In the genomic region with DNA sequence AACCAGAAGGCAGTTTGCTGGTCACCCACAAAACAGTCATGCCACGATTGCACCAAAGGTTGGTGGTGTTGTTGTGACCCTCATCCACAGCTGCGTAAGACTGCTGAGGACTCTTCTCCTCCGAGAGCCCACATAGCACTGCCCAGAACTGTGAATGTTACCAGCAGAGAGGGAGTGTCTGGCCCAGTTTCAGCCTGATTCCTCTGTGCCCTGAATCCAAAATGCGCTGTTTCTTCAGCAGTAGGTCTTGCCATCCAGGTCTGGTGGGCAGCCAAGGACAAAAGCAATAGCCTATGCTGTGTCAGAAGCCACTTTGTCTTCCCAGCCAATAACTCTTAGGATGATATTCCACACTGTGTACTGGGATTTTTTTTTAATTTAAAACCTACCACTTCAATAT, we compare ENCODE assay signal across 12 mouse cellular contexts.
DNase-seq lines count a peak whose midpoint lies in the region; ATAC-seq and TF ChIP-seq lines count a peak whose summit lies in the region.
"Had no signal": no experiment of that assay in that cellular context is flagged by ENCODE, and none has a peak within 500 bp of the region (broad histone marks: within the 10 kb centered on the region; RNA-seq: fewer than 3 reads in every experiment).

No protein-coding gene starts in this region.

- H3K27ac ChIP-seq in heart, embryonic 10.5 days: no peak overlapping the region
- H3K27ac ChIP-seq in neural tube, embryonic 15.5 days (replicated peaks): no peak overlapping the region
- no peak overlapping the region for H3K27ac ChIP-seq in lung, postnatal 0 days (ENCODE audit: low read length)

- H3K4me2 ChIP-seq in neural tube, embryonic 15.5 days: no peak overlapping the region
- no peak overlapping the region for H3K4me2 ChIP-seq in lung, postnatal 0 days (replicated peaks; ENCODE audit: low read depth, low read length)
- H3K4me2 ChIP-seq: lung, embryonic 14.5 days had no signal

- no peaks in the 10 kb centered on the region for H3K36me3 ChIP-seq in heart, embryonic 10.5 days
- H3K36me3 ChIP-seq in neural tube, embryonic 15.5 days: no peaks in the 10 kb centered on the region
- H3K36me3 ChIP-seq in lung, postnatal 0 days (ENCODE audit: insufficient read depth, low read length): no peaks in the 10 kb centered on the region

- peak; percentile 35; the same call in 1 of the 2 replicates for ATAC-seq in neural tube, embryonic 15.5 days (ENCODE audit: low FRiP score)
- no peak for ATAC-seq in lung, postnatal 0 days

- TF ChIP-seq EP300 in lung, postnatal 0 days (IDR thresholded peaks at IDR 0.05): no peak

- H3K4me3 ChIP-seq in heart, embryonic 10.5 days: no peak overlapping the region
- H3K4me3 ChIP-seq in neural tube, embryonic 15.5 days (replicated peaks): no peak overlapping the region
- no peak overlapping the region for H3K4me3 ChIP-seq in lung, postnatal 0 days (ENCODE audit: low read depth, low read length)

- DNase-seq in adrenal gland, adult 2 months: peak; percentile 20
- no peak for DNase-seq in adrenal gland, adult (ENCODE audit: inconsistent age in 2 of 2, low spot score in 1 of 2)
- peak; percentile 80 for DNase-seq in heart, adult 11 months
- no peak for DNase-seq in heart, embryonic 10.5 days (ENCODE audit: low spot score)
- DNase-seq in neural tube, embryonic 10.5 days (ENCODE audit: extremely low spot score, low spot score): no peak
- no peak for DNase-seq in testis, postnatal 10 days (ENCODE audit: low spot score)
- no peak for DNase-seq in lung, postnatal 0 days (ENCODE audit: low spot score)
- DNase-seq: heart, postnatal 10 days; kidney, adult 8-10 months; liver; lung, embryonic 14.5 days had no signal

- WGBS in heart, embryonic 10.5 days: 85% methylated on average over 4 of the region's 4 CpGs
- 75% methylated on average over 4 of the region's 4 CpGs for WGBS in neural tube, embryonic 15.5 days
- WGBS in lung, postnatal 0 days: 77% methylated on average over 4 of the region's 4 CpGs

- H3K27me3 ChIP-seq in heart, embryonic 10.5 days (ENCODE audit: insufficient read depth, poor library complexity, severe bottlenecking): no peaks in the 10 kb centered on the region
- no peaks in the 10 kb centered on the region for H3K27me3 ChIP-seq in neural tube, embryonic 15.5 days (replicated peaks)
- no peaks in the 10 kb centered on the region for H3K27me3 ChIP-seq in lung, postnatal 0 days (replicated peaks; ENCODE audit: insufficient read depth, low read length)

- H3K4me1 ChIP-seq in heart, embryonic 10.5 days: no peaks in the 10 kb centered on the region
- H3K4me1 ChIP-seq in neural tube, embryonic 15.5 days: no peaks in the 10 kb centered on the region
- no peaks in the 10 kb centered on the region for H3K4me1 ChIP-seq in lung, postnatal 0 days (ENCODE audit: insufficient read depth, low read depth, low read length)

- H3K9ac ChIP-seq in neural tube, embryonic 15.5 days (replicated peaks): no peak overlapping the region
- H3K9ac ChIP-seq in lung, postnatal 0 days (replicated peaks; ENCODE audit: low read depth): no peak overlapping the region
- H3K9ac ChIP-seq: lung, embryonic 14.5 days had no signal

- TF ChIP-seq CTCF in lung, postnatal 0 days (IDR thresholded peaks at IDR 0.05): no peak

- H3K9me3 ChIP-seq in heart, embryonic 10.5 days: no peaks in the 10 kb centered on the region
- H3K9me3 ChIP-seq in neural tube, embryonic 15.5 days (replicated peaks): no peaks in the 10 kb centered on the region
- no peaks in the 10 kb centered on the region for H3K9me3 ChIP-seq in lung, postnatal 0 days (ENCODE audit: low read length)

Comparison
In these comparisons a context has a peak if more than half of its experiments do, and no peak if none do; other contexts are left out.
1. DNase-seq: peak in adrenal gland, adult 2 months (single experiment) and heart, adult 11 months (single experiment); none in adrenal gland, adult (0 of 2), heart, embryonic 10.5 days (single experiment), neural tube, embryonic 10.5 days (single experiment), testis, postnatal 10 days (single experiment) and lung, postnatal 0 days (single experiment).